Mouse (Mus musculus) bone marrow, adult 2 months (tissue): Measurements from ENCODE around the gene Mobp. TPM values are rescaled to one million over a fixed set of nuclear protein-coding genes. Genes with fewer than 3 reads are reported as not detected.
"Not testable (repeated sequence)": the region's sequence is repeated elsewhere in the genome, so short reads cannot be mapped to it uniquely, and the experiment has no call there.

ENCODE experiments used
- H3K27ac ChIP-seq: fragments of 200-500 bp; 2 replicates; pipeline ENCODE4 v1.5.1; 2012; ENCODE audit warnings: low read depth, mild to moderate bottlenecking, control low read depth, inconsistent platforms, low read length; ENCODE audit not compliant: control insufficient read depth, poor library complexity, insufficient read depth
- H3K4me1 ChIP-seq: fragments of 200-500 bp; 2 replicates; pipeline ENCODE4 v1.6.1; 2011; ENCODE audit warnings: low read length; ENCODE audit not compliant: control insufficient read depth, insufficient read depth
- H3K4me3 ChIP-seq: fragments of 200-500 bp; replicated peaks from 2 replicates; pipeline ENCODE3; 2011; ENCODE audit warnings: mild to moderate bottlenecking, low read depth, low read length, control low read depth; ENCODE audit not compliant: control insufficient read depth
- CTCF ChIP-seq: fragments of 200-500 bp; IDR thresholded peaks from 2 replicates; pipeline ENCODE4 v1.5.1; 2011; ENCODE audit warnings: low read length, control low read depth; ENCODE audit not compliant: control insufficient read depth, insufficient read depth
- POLR2A ChIP-seq: fragments of 200-500 bp; IDR thresholded peaks from 2 replicates; pipeline ENCODE4 v1.6.1; 2011; ENCODE audit warnings: low read depth, mild to moderate bottlenecking, control low read depth, low read length, borderline replicate concordance; ENCODE audit not compliant: control insufficient read depth
- WGBS: fragments of 180-500 bp; shearing (Covaris S2); methylation state at CpG from one replicate; pipeline ENCODE4 v1.1.7; 2018; 5-methylcytosine and 5-hydroxymethylcytosine counted together
- polyA plus RNA-seq: library from polyadenylated mRNA; stranded (reverse); fragments of >200 nt; gene quantifications from 2 replicates; pipeline ENCODE4 v1.2.4, GENCODE M21; 2011; ENCODE audit warnings: low replicate concordance; ENCODE audit not compliant: missing spikeins, insufficient read depth, insufficient read length

Mobp gene
- 7.3 TPM in 1 of 2 replicates, not detected in the other for polyA plus RNA-seq

GRCm38 (mm10) chr9:120149222-120149828, at the start of gene Mobp:
TSS of gene Mobp (plus strand) at chr9:120149707.
- H3K27ac ChIP-seq: no peak within 1 kb of the TSS
- H3K4me3 ChIP-seq: no peak within 1 kb of the TSS
- TF ChIP-seq CTCF: no peak
- no peak for TF ChIP-seq POLR2A
- WGBS: 74% methylated on average over 11 of the region's 11 CpGs
- H3K4me1 ChIP-seq: no peaks in the 10 kb centered on the region

GRCm38 (mm10) chr9:120101165-120101564, 48.3 kb upstream of the Mobp start:
- Histone ChIP-seq H3K27ac (no peak overlapping the region), H3K4me1 (no peaks in the 10 kb centered on the region), H3K4me3 (no peak overlapping the region)
- WGBS: 76% methylated on average over 2 of the region's 2 CpGs
- TF ChIP-seq POLR2A (no peak), CTCF (no peak)

GRCm38 (mm10) chr9:120108953-120109352, 40.6 kb upstream of the Mobp start:
- not testable (repeated sequence) for H3K4me1 ChIP-seq, H3K27ac ChIP-seq, H3K4me3 ChIP-seq
- 84% methylated on average over 12 of the region's 12 CpGs for WGBS

GRCm38 (mm10) chr9:120110211-120111018, 39.1 kb upstream of the Mobp start, which contains the start of gene Slc25a38:
TSS of gene Slc25a38 (plus strand) at chr9:120110374.
- under 1% methylated on average over 62 of the region's 62 CpGs for WGBS
- Histone ChIP-seq H3K4me3 (peak within 1 kb of the TSS; percentile 91), H3K27ac (peak within 1 kb of the TSS; percentile 90), H3K4me1 (peaks cover 7% of the 10 kb centered on the region; the same call in 1 of the 2 replicates)
- TF ChIP-seq CTCF: peak; percentile 92
- peak; percentile 85; the same call in 1 of the 2 replicates for TF ChIP-seq POLR2A

DNA sequence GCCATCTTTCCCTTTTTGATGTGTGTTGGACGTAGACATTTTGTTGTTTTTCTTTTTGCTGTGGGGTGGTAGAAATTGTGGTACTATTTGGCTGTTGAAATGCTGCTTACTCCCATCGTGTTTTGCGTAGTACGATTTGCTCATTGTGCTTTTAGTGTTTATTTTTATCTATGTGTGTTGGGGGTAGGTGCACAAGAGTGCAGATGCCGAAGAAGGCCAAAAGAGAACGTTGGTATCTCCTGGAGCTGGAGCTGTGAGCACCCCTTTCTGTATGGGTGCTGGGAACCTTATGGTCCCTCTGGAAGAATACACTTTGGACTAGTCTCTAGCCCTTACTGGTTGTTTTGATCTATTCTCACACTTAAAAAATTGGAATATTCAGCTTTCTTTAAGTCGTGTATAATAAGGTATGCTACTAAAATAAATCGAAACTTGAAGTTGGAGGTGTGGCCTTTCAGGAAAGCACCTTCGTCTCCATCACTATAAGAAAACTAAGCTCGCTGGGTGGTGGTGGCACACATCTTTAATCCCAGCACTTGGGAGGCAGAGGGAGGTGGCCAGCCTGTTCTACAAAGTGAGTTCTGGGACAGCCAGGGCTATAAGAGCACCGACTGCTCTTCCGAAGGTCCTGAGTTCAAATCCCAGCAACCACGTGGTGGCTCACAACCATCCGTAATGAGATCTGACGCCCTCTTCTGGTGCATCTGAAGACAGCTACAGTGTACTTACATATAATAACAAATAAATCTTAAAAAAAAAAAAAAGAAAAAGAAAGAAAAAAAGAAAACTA, 38.2 kb upstream of the Mobp start:
- Histone ChIP-seq H3K4me1 (peaks cover 7% of the 10 kb centered on the region; the same call in 1 of the 2 replicates), H3K27ac (peak overlapping the region; percentile 54; the same call in 1 of the 2 replicates), H3K4me3 (peak overlapping the region; percentile 40)
- 58% methylated on average over 15 of the region's 15 CpGs for WGBS
- no peak for TF ChIP-seq CTCF
- no peak for TF ChIP-seq POLR2A

- TF ChIP-seq CTCF (no peak), POLR2A (no peak)
- H3K4me1 ChIP-seq: peaks cover 7% of the 10 kb centered on the region; the same call in 1 of the 2 replicates
- no peak overlapping the region for H3K4me3 ChIP-seq
- WGBS: 74% methylated on average over 6 of the region's 6 CpGs
- H3K27ac ChIP-seq: peak overlapping the region; percentile 65
These were observed 37.0 kb upstream of the Mobp start for GRCm38 (mm10) chr9:120112472-120112871.

DNA sequence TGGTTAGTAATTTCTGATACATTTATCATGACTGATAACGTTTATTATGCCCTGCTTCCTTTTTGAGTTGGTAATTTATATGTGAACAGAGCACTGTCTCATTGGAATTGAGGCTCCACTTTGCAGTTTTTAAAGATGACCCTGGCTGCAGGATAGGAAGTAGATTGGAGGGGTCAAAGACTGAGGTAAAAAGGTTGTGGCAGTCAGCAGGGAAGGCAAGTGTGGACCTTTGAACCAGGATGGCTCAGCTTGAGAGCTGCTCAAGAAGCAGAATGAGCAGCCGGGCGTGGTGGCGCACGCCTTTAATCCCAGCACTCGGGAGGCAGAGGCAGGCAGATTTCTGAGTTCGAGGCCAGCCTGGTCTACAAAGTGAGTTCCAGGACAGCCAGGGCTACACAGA, 36.1 kb upstream of the Mobp start:
- Histone ChIP-seq H3K4me3 (no peak overlapping the region), H3K27ac (peak overlapping the region; percentile 65), H3K4me1 (peaks cover 9% of the 10 kb centered on the region; the same call in 1 of the 2 replicates)
- 92% methylated on average over 7 of the region's 7 CpGs for WGBS
- TF ChIP-seq POLR2A (no peak), CTCF (no peak)

- Histone ChIP-seq H3K4me1 (peaks cover 10% of the 10 kb centered on the region; the same call in 1 of the 2 replicates), H3K27ac (peak overlapping the region; percentile 93), H3K4me3 (peak overlapping the region; percentile 35)
- 76% methylated on average over 17 of the region's 17 CpGs for WGBS
- TF ChIP-seq POLR2A: no peak
- TF ChIP-seq CTCF: no peak
These were observed 35.3 kb upstream of the Mobp start for GRCm38 (mm10) chr9:120114051-120114788.
